ENCODE assay signal across 9 mouse cellular contexts in genomic region chr14:22114651-22115351, GRCm38 (mm10).
A peak's percentile ranks its signal among the peaks of the same experiment; 100 is the strongest.
DNase-seq lines count a peak whose midpoint lies in the region; ATAC-seq and TF ChIP-seq lines count a peak whose summit lies in the region.
"Had no signal": no experiment of that assay in that cellular context is flagged by ENCODE, and none has a peak within 500 bp of the region (broad histone marks: within the 10 kb centered on the region; RNA-seq: fewer than 3 reads in every experiment).

No protein-coding gene starts in this region.

- peaks cover 36% of the 10 kb centered on the region for H3K4me1 ChIP-seq in kidney, embryonic 15.5 days
- H3K4me1 ChIP-seq in embryonic facial prominence, embryonic 11.5 days (ENCODE audit: control insufficient read depth, insufficient read depth, low read length), result peaks cover 8% of the 10 kb centered on the region; the same call in 1 of the 2 replicates
- H3K4me1 ChIP-seq in hindbrain, embryonic 16.5 days (ENCODE audit: control insufficient read depth, insufficient read depth, low read depth, low read length), result no peaks in the 10 kb centered on the region
- H3K4me1 ChIP-seq in neural tube, embryonic 13.5 days (replicated peaks), result peaks cover 23% of the 10 kb centered on the region

- TF ChIP-seq CTCF in left cerebral cortex, adult 2 months (IDR thresholded peaks at IDR 0.05), result no peak

- H3K27me3 ChIP-seq in kidney, embryonic 15.5 days, result peaks cover 22% of the 10 kb centered on the region
- no peaks in the 10 kb centered on the region for H3K27me3 ChIP-seq in embryonic facial prominence, embryonic 11.5 days (ENCODE audit: control insufficient read depth, insufficient read depth, low read length)
- no peaks in the 10 kb centered on the region for H3K27me3 ChIP-seq in hindbrain, embryonic 16.5 days (replicated peaks; ENCODE audit: control insufficient read depth, insufficient read depth, low read length)
- H3K27me3 ChIP-seq in neural tube, embryonic 13.5 days, result no peaks in the 10 kb centered on the region

- 26% methylated on average over 18 of the region's 18 CpGs for WGBS in kidney, embryonic 15.5 days
- 11% methylated on average over 18 of the region's 18 CpGs for WGBS in embryonic facial prominence, embryonic 11.5 days
- WGBS in hindbrain, embryonic 16.5 days, result 15% methylated on average over 18 of the region's 18 CpGs
- 16% methylated on average over 18 of the region's 18 CpGs for WGBS in neural tube, embryonic 13.5 days

- H3K27ac ChIP-seq in kidney, embryonic 15.5 days, result 0 out of 2 replicates have a peak overlapping the region, but pooled peaks have one; percentile 5
- H3K27ac ChIP-seq in embryonic facial prominence, embryonic 11.5 days (replicated peaks; ENCODE audit: low read depth, low read length), result no peak overlapping the region; the same call in 1 of the 2 replicates
- H3K27ac ChIP-seq in hindbrain, embryonic 16.5 days (ENCODE audit: low read depth, low read length), result no peak overlapping the region
- no peak overlapping the region; the same call in 1 of the 2 replicates for H3K27ac ChIP-seq in neural tube, embryonic 13.5 days (replicated peaks)
- H3K27ac ChIP-seq in left cerebral cortex, adult 2 months, result no peak overlapping the region

- no peak for DNase-seq in kidney, adult 9 months
- DNase-seq in embryonic facial prominence, embryonic 11.5 days (ENCODE audit: low spot score), result peak; percentile 81
- no peak for DNase-seq in right cerebral cortex, adult 2 months (ENCODE audit: low spot score in 2 of 2)
- no peak for DNase-seq in thymus, adult 18-20 months
- no peak for DNase-seq in left cerebral cortex, adult 2 months (ENCODE audit: extremely low spot score in 1 of 2, low spot score in 2 of 2)
- DNase-seq: spleen, adult 18-20 months had no signal

- intact Hi-C loops in left cerebral cortex, adult 2 months (cut with DNase I), result no loop called here

- no peak overlapping the region for H3K4me2 ChIP-seq in kidney, embryonic 15.5 days
- no peak overlapping the region; the same call in 1 of the 2 replicates for H3K4me2 ChIP-seq in embryonic facial prominence, embryonic 11.5 days (ENCODE audit: low read depth, low read length)
- no peak overlapping the region for H3K4me2 ChIP-seq in hindbrain, embryonic 16.5 days (ENCODE audit: low read length)
- H3K4me2 ChIP-seq in neural tube, embryonic 13.5 days, result no peak overlapping the region

- no peaks in the 10 kb centered on the region for H3K36me3 ChIP-seq in kidney, embryonic 15.5 days
- H3K36me3 ChIP-seq in embryonic facial prominence, embryonic 11.5 days (replicated peaks; ENCODE audit: control insufficient read depth, insufficient read depth, low read depth, low read length), result no peaks in the 10 kb centered on the region
- no peaks in the 10 kb centered on the region for H3K36me3 ChIP-seq in hindbrain, embryonic 16.5 days (ENCODE audit: control insufficient read depth, insufficient read depth, low read length)
- no peaks in the 10 kb centered on the region for H3K36me3 ChIP-seq in neural tube, embryonic 13.5 days

- peak; percentile 78 for ATAC-seq in kidney, embryonic 15.5 days (replicated peaks; ENCODE audit: low FRiP score)
- ATAC-seq in embryonic facial prominence, embryonic 11.5 days (replicated peaks; ENCODE audit: insufficient number of reproducible peaks, low FRiP score, low TSS enrichment, low read depth), result peak; percentile 46; the same call in 1 of the 2 replicates
- 0 out of 2 replicates have a peak, but pooled peaks have one; percentile 14 for ATAC-seq in hindbrain, embryonic 16.5 days
- peak; percentile 23; the same call in 1 of the 2 replicates for ATAC-seq in neural tube, embryonic 13.5 days (ENCODE audit: low read depth)

- H3K9ac ChIP-seq in kidney, embryonic 15.5 days, result no peak overlapping the region
- no peak overlapping the region for H3K9ac ChIP-seq in embryonic facial prominence, embryonic 11.5 days (replicated peaks; ENCODE audit: low read length)
- H3K9ac ChIP-seq in hindbrain, embryonic 16.5 days (ENCODE audit: low read depth, low read length), result no peak overlapping the region
- no peak overlapping the region for H3K9ac ChIP-seq in neural tube, embryonic 13.5 days

- no peak overlapping the region for H3K4me3 ChIP-seq in kidney, embryonic 15.5 days (replicated peaks)
- H3K4me3 ChIP-seq in embryonic facial prominence, embryonic 11.5 days (ENCODE audit: low read depth, low read length), result no peak overlapping the region
- no peak overlapping the region for H3K4me3 ChIP-seq in hindbrain, embryonic 16.5 days (ENCODE audit: low read length)
- no peak overlapping the region for H3K4me3 ChIP-seq in neural tube, embryonic 13.5 days
- no peak overlapping the region for H3K4me3 ChIP-seq in left cerebral cortex, adult 2 months

- H3K9me3 ChIP-seq in kidney, embryonic 15.5 days (replicated peaks), result no peaks in the 10 kb centered on the region
- H3K9me3 ChIP-seq in embryonic facial prominence, embryonic 11.5 days (replicated peaks; ENCODE audit: control insufficient read depth, low read length), result no peaks in the 10 kb centered on the region
- H3K9me3 ChIP-seq in hindbrain, embryonic 16.5 days (ENCODE audit: control insufficient read depth, low read length), result no peaks in the 10 kb centered on the region
- H3K9me3 ChIP-seq in neural tube, embryonic 13.5 days, result no peaks in the 10 kb centered on the region

Comparison
In these comparisons a context has a peak if more than half of its experiments do, and no peak if none do; other contexts are left out.
1. ATAC-seq: peak in every context shown above with its lines; median percentile 78 in kidney, embryonic 15.5 days; 46 in embryonic facial prominence, embryonic 11.5 days; 23 in neural tube, embryonic 13.5 days; 14 in hindbrain, embryonic 16.5 days.